Mouse (Mus musculus) spleen, postnatal 36 days (tissue): Measurements from ENCODE around the gene Slc16a8.

Experiments used
- DNase-seq, 2 experiments: peaks; one replicate each; pipeline ENCODE4 v3.0.0; 2022; ENCODE audit warnings: low spot score in 2 of 2, mixed read lengths in 1 of 2

The Slc16a8 gene

DNA sequence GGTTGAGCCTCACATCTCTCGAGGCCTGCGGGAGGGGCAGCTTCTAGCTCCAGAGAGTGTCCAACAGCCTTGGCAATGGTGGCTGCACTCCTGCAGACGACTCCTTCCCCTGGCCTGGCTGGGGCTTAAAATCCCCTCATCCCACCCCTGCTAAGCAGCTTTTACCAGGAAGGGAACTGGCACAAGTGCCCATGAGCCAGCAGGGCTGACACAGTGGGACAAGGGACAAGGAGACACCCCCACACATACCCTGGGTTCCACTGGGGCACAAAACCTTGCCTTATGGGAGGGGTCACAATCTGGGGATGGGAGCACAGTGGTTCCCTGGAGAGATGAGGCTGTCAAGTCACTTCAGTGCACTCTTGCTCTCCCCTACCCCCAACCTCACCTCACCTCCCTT is at the start of gene Slc16a8:
Gene Slc16a8, minus strand, starts transcription at position 101 of the 400 bp plus-strand sequence.
- no peak for DNase-seq

DNA sequence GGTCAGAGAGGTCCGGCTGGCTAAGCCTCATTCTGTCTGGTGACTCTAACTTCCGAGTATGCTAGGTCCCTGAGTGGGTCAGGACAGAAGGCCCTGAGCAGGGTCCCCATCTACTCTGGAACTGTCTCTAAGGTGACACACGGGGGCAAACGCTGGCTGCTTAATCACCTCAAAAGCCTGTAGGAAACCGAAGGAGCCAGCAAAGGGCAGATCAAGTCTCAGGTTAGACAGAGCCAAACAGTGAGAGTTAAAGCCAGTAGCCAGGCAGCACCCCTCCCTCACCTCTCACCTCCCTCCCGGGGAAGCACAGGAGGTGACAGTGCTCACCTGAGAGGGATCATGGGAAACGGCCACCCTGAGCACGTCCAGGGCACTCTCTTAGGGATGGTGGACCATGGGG is 49.2 kb upstream of the Slc16a8 start:
- no peak for DNase-seq

DNA sequence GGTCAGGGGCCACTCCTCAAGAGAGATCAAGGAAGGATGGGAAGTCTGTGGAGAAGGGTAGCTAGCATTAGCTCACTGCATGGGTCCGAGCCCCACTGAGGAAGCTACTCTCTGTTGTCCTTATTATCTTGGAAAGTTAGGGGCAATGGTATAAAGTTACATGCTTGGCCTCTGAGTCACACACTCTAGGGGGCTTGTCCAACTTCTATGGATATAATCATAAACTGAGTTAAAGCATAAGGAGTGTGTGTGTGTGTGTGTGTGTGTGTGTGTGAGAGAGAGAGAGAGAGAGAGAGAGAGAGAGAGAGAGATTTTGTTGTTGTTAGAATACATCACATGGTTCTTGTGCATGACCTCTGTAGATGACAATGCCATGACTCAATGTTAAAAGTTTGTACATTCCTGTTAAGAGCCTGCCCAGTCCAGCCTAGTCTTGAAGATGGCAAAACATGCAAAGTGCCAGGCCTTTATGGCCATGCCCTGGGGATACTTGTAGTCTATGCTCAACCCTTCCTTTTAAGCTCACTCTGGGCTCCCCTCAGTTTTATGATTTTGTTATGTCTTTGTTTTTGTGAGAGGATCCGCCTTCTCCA is 45.1 kb upstream of the Slc16a8 start:
- DNase-seq, result no peak

- DNase-seq, result no peak
Observed at GRCm38 (mm10) chr15:79298553-79298952, 44.0 kb upstream of the Slc16a8 start.

GRCm38 (mm10) chr15:79292779-79293178 is 38.2 kb upstream of the Slc16a8 start:
- no peak for DNase-seq

- no peak for DNase-seq
Observed at GRCm38 (mm10) chr15:79290340-79290739, 35.8 kb upstream of the Slc16a8 start.

DNA sequence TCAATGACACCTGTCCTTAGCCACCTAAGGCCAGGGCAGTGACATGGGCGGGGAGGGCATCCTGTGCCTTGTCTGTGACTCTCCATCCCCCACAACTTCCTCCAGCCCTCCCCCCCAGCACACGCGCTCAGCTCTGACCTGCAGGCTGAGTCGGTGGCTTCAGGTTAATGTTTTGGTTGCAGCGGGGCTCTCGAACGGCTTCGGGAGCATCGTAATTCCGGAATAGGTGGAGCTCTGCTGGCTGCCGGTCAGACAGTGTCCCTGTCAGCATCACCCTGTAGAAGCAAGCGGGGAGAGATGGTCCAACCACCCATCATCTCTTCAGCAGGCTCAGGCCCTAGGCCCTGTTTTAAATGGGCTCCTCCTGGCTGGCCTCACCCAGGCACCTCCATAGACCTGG is 34.9 kb upstream of the Slc16a8 start:
- DNase-seq, result no peak

DNA sequence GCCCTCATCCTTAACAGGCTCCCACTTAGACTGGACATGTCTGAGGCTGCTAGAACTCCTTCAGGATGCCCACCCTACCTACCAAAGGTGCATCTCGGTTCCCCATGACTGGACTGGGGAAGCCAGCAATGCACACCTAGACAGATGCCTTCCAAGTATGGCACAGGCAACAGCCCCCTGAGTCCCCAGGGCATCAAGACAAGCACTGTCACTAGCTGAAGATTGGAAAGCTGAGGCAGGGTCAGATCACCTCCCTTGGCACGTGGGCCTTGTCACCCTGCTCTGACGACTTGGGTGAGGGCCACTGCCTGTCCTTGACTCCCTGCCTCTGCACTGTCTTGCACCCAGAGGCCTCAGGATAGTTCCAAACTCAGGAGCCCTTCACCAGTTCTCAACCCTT is 33.8 kb upstream of the Slc16a8 start:
- DNase-seq, result no peak

DNA sequence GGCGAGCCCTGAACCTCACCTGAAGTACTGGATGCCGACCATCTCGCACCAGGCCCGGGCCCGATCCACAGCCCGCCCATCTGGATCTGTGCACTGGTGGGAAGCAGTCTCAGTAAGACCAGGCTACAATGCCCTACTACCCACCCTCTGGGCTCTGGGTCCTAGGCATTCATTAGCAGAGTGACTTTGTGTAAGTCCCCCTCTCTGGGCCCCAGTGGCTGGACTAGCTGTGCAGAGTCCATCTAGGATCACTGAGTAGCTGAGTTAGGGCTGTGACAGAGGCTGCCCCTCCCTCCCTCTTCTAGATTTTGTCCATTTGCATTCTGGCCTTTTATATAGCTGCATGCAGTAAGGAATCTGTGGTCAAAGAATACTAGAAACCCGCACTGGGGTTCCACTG is 32.5 kb upstream of the Slc16a8 start:
- no peak for DNase-seq

DNA sequence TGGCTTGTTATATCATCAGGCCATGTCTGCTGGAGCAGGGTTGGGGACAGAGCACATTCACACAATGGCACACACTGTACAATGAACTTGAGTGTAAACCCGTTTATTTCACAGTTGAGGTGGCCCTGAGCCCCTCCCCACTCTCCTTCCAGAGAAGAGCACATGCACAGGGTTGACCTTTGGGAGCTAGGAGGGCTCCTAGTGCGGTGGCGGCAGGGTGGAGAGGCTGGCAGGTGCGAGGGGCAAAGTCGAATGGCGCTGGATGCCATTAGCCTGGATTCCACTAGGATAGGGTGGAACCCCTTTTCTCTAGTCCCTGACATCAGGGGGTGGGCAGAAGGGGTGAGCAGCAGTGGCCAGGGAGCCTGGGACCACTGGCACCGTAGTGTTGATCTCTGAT is 31.6 kb upstream of the Slc16a8 start:
- DNase-seq, result no peak

- no peak for DNase-seq
Observed at GRCm38 (mm10) chr15:79285399-79285798, 30.8 kb upstream of the Slc16a8 start, which contains the start of gene Baiap2l2. Gene Baiap2l2, minus strand, starts transcription at chr15:79285537.

DNA sequence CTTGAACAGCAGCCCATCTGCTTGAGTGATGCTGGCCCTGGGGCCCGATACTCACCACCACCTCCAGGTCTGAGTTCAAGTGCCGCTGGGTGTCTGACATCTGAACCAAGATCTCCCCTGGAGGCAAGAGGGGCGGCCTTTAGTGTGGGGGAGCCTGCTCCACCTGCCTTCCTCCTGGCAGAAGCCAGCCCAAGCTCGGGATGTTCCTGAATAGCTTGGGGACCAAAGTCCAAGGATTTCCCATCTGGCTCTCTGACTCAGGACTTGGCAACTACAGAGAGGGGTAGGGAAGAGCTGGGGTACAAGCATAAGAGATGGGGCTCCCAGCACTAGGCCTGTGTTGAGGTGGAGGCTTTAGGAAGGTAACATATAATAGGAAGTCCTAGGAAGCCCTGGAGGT is 28.8 kb upstream of the Slc16a8 start:
- DNase-seq, result no peak

DNA sequence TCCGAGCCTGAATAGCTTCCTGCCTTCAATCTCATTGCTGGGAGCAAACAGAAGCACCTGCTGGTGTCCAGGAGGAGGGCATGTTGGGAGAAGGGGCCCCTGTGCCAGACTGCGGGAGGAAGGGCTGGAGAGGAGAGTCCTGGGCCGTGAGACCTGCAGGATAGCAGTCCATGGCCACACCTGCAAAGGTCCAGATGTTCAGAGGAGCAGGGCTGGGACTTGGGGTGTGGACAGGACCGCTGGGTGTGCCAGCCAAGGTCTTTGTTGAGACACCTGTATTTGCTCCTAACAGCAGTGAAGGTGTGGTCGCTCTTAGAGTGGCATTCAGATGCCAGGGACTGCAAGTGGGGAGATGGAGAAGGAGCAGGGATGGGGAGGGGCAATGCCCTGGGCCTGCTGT is 27.9 kb upstream of the Slc16a8 start:
- no peak for DNase-seq

DNA sequence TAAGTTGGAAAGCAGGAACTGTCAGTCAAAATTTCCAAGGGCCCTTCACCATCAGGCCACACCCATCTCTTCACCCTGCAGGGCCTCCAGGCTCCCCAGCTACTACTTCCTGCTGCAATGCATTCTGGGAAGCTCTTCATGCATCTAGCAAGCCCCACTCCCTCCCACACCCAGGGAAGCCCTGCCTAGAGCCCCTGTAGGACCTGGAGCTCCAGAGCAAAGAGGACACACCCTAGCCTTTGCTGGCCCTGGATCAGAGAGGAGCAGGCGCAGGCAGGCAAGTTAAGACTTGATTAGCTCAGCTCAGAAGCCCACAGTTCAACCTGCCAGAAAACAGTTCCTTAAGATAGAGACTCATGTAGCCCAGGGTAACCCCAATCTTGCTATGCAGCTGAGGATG is 26.8 kb upstream of the Slc16a8 start:
- peak; percentile 23 to 24 for DNase-seq

DNA sequence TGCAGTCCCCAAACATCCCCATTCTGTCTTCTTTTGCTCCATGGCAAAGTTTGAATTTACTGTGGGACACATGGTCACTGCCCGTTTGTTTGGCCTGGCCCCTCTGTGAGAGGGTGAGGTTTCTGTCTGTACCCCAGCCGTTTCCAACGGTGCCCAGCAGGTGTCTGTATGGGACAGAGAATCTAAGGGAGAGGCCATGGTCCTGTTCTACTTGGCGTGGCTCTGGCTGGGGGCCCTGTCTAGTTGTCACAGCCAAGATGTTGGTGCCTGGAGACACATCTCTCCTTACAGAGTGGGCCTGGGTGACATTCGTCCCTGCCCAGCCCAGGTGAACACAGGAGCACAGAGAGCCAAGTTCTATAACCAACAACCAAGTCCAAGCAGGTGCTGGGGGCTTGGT is 26.3 kb upstream of the Slc16a8 start:
- DNase-seq, result no peak

GRCm38 (mm10) chr15:79280209-79280608 is 25.6 kb upstream of the Slc16a8 start:
- no peak for DNase-seq

GRCm38 (mm10) chr15:79277728-79278127 is 23.2 kb upstream of the Slc16a8 start:
- DNase-seq, result no peak

GRCm38 (mm10) chr15:79273020-79273419 is 18.5 kb upstream of the Slc16a8 start:
- DNase-seq, result no peak

GRCm38 (mm10) chr15:79271124-79271746 is 16.7 kb upstream of the Slc16a8 start:
- peak; percentile 25 for DNase-seq

DNA sequence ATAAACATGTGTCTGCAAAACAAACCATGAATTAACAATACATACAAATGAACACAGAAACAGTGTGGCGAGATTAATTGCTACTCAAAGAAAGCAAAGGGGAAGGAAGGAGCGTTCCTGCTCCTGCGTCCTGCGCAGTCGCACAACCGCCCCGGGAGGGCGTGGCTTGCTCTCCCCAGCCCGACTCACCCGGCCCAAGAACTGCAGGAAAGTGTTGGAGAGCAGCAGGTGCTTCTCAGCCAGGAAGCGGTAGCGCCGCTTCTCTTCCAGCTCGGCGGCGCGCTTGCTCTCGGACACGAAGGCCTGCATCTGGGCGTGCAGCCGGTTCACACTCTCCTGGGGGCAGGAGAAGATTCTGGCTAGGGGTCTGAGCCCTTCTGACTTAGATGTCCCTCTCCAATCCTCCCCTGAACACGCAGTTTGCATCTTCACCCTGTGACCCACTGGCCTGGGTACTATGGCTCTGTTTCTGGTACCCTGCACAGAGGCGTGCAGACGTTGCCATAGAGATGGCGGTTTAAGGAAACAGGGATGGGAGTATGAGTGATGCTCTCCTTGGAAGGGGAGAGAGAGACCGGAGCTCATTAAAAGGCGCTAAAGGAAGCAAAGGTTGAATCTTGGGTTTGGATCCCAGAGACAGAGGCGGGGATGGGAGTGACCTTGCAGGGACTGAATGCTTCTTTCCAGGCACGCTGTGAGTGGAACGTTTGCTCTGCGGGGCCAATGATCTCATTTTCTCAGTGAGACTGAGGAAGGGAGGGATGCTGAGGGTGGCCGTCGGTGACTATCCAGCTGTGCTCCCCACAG is 16.0 kb upstream of the Slc16a8 start:
- DNase-seq, result peak; percentile 78 to 83

DNA sequence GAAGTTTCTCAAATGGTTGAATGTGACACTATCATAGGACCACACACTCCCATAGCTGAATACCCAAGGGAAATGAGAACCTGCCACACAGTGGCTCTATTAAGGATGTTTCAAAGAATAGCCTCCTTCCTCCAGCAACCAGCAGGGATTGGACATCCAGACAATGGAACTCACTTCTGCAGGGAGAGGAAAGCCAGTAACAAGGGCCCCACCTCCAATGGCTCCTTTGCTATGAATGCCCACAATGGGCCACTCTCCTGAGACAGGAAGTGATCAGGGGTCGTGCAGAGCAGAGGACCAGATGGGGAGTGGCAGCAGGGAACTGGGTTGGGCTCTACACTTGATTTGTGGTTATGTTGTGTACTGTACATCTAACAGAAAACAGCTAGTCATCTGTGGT is 14.0 kb upstream of the Slc16a8 start:
- DNase-seq, result no peak

DNA sequence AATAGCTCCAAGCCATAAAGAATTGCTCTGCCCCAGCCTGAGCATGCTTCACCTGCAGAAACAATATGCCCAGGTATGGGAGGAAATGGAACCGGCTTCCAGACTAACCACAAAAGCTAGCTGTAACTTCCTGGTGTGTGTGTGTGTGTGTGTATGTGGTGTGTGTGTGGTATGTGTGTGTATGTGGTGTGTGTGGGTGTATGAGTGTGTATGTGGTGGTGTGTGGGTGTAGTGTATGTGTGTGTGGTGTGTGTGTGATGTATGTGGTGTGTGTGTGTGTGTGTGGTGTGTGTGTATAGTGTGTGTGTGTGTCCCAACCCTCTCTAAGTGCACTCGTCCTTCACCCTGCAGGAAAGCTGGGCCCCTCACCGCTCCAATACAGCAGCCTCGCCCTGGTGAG is 10.8 kb upstream of the Slc16a8 start:
- no peak for DNase-seq

- DNase-seq, result no peak
Observed at GRCm38 (mm10) chr15:79263726-79264125, 9.2 kb upstream of the Slc16a8 start.
